Mouse (Mus musculus) left cerebral cortex, adult 9 months (tissue): ENCODE data around the gene Map3k20.
A peak's percentile ranks its signal among the peaks of the same experiment; 100 is the strongest.

Experiments
- DNase-seq, 2 experiments: peaks; one replicate each; pipeline ENCODE4 v3.0.0; 2022; ENCODE audit warnings: low spot score in 2 of 2

Map3k20 gene

GRCm38 (mm10) chr2:72321591-72321990, 36.2 kb downstream of the Map3k20 start:
- DNase-seq, result no peak

GRCm38 (mm10) chr2:72322681-72323353, 37.4 kb downstream of the Map3k20 start:
- no peak for DNase-seq

GRCm38 (mm10) chr2:72324436-72324835, 39.0 kb downstream of the Map3k20 start:
- DNase-seq, result no peak

- DNase-seq, result no peak
These were observed 41.1 kb downstream of the Map3k20 start for GRCm38 (mm10) chr2:72326491-72326890.

- DNase-seq, result no peak
These were observed 43.0 kb downstream of the Map3k20 start for GRCm38 (mm10) chr2:72328435-72328834.

GRCm38 (mm10) chr2:72330955-72331481, 45.6 kb downstream of the Map3k20 start:
- no peak for DNase-seq

- DNase-seq, result no peak
These were observed 46.6 kb downstream of the Map3k20 start for GRCm38 (mm10) chr2:72332067-72332466.

- DNase-seq, result no peak
These were observed 47.8 kb downstream of the Map3k20 start for GRCm38 (mm10) chr2:72333210-72333609.

GRCm38 (mm10) chr2:72336840-72337239, 51.4 kb downstream of the Map3k20 start:
- no peak for DNase-seq

- no peak for DNase-seq
These were observed 59.8 kb downstream of the Map3k20 start for GRCm38 (mm10) chr2:72345281-72345680.

GRCm38 (mm10) chr2:72351329-72351728, 65.9 kb downstream of the Map3k20 start:
- no peak for DNase-seq

- no peak for DNase-seq
These were observed 66.3 kb downstream of the Map3k20 start for GRCm38 (mm10) chr2:72351776-72352175.

GRCm38 (mm10) chr2:72352756-72353155, 67.3 kb downstream of the Map3k20 start:
- DNase-seq, result no peak

- no peak for DNase-seq
These were observed 71.0 kb downstream of the Map3k20 start for GRCm38 (mm10) chr2:72356471-72356870.

GRCm38 (mm10) chr2:72361572-72361971, 76.1 kb downstream of the Map3k20 start:
- no peak for DNase-seq

GRCm38 (mm10) chr2:72363449-72363848, 78.0 kb downstream of the Map3k20 start:
- no peak for DNase-seq

- DNase-seq, result no peak
These were observed 80.5 kb downstream of the Map3k20 start for GRCm38 (mm10) chr2:72365930-72366329.

GRCm38 (mm10) chr2:72366503-72366902, 81.1 kb downstream of the Map3k20 start:
- DNase-seq, result no peak

GRCm38 (mm10) chr2:72367850-72368249, 82.4 kb downstream of the Map3k20 start:
- DNase-seq, result no peak

GRCm38 (mm10) chr2:72369140-72369600, 83.7 kb downstream of the Map3k20 start:
- no peak for DNase-seq

GRCm38 (mm10) chr2:72372136-72372535, 86.7 kb downstream of the Map3k20 start:
- DNase-seq, result peak in 1 of 2 experiments; percentile 16

GRCm38 (mm10) chr2:72374076-72374475, 88.6 kb downstream of the Map3k20 start:
- no peak for DNase-seq

GRCm38 (mm10) chr2:72375877-72376276, 90.4 kb downstream of the Map3k20 start:
- no peak for DNase-seq

GRCm38 (mm10) chr2:72376946-72377345, 91.5 kb downstream of the Map3k20 start:
- no peak for DNase-seq
